Mouse (Mus musculus) kidney, postnatal 25 days (tissue): ENCODE data around the gene Ap1g2.

Experiments
- DNase-seq, 2 experiments: peaks; one replicate each; pipeline ENCODE4 v3.0.0; 2021; ENCODE audit warnings: mixed read lengths in 2 of 2

Ap1g2 gene

DNA sequence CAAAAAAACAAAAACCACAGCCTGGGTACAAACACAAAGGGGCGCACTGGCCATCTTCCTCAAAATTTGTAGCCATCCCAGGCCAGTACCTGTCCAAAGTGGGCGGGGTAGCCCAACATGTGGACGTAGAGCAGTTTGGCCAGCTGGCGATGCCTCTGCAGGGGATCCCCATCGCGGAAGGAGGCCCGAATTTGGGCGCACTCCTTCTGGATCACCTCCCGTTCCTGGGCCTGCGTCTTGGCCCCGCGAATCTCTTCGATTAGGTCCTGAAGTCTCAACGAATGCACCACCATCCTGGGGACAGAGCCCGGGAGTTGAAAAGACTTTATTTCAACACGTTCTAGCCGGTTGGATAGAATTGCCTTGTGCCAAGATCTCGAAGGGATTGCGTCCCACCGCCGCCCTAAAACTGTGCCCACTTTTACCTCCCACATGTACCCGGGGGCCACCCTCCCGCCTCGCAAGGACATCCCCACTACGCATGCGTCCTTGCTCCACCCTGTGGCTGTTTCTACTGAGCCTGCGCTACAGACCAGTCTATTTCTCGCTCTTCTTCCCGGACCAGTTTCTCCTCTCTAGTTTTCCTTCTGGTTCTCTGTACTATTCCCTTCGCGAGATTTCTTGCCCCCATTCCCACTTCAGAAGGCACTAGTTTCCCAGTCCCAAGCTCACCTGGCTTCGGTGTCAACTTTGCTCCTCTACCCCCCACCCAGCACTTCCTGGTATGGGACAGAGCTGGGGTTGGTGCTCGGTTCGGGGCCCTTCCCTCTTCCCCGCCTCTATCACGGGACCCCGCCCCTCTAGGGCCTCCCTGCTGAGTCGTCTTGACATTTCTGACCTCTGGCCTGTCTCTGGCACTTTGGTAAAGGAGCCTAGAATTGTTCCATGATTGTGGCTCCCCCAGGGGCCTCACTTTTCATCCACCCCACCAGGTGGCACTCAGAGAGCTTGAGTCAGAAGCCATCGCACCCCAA is at the start of gene Ap1g2:
Gene Ap1g2, minus strand, starts transcription at position 758 of the 974 bp plus-strand sequence.
- DNase-seq, result peak; percentile 86 to 93

DNA sequence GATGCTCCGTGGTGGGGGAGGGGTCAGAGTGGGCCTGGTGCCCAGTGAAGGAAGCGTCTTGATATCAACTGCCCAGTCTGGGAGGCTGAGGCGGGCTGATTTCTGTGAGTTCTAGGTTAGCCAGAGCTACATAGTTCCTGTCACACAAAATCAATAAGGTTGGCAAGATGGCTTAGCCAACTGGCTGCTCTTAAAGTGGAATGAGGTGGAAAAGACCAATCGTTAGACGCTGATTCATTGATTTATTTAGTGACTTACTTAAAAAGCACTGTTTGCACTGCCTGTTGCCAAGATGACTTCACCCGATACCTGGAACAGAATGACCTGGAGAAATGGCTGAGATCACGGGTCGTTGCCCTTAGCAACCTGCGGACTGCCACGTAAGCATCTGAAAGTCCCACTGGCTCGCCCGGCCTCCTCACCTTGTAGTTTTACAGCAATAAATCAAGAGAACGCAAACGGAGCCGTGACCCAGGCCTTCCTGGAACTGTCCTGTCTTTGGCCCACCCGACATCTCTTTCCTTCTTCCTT is 46.6 kb upstream of the Ap1g2 start:
- peak; percentile 42 to 71 for DNase-seq

DNA sequence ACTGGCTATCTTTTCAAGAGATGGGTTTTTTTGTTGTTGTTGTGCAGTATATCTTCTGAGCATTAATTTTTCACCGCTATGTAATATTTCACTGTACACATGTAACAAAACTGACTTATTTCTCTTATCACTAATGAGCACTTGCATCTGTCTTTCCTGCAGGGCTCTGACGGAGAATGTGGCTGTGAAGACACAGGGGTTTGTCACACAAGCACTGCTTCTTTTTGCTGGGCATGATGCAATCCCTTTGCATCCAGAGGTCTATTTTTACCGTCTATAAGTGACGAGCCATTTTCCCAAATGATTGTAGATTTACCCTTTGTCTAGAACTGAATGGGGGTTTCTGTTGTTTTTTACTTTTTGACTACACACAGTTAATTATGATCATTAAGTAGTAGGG is 45.8 kb upstream of the Ap1g2 start:
- DNase-seq, result no peak

DNA sequence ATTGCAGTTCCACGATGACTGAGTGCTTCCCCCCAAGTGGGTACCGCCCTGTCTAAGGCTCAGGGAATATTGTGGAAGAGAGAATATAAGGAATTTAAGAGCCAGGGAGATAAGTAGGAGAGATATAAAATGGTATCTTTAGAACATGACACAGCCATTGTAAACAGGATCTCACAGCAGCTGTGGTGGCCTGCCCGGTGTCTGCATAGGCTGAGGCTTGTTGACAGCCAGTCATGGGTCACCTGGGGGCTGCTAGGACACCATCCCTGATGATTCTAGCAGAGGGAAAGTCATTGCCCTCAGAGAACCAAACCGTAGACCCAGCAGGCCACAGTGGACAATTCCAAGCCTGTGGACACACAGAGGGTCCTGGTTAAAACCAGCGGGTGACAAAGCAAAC is 44.6 kb upstream of the Ap1g2 start:
- DNase-seq, result no peak

DNA sequence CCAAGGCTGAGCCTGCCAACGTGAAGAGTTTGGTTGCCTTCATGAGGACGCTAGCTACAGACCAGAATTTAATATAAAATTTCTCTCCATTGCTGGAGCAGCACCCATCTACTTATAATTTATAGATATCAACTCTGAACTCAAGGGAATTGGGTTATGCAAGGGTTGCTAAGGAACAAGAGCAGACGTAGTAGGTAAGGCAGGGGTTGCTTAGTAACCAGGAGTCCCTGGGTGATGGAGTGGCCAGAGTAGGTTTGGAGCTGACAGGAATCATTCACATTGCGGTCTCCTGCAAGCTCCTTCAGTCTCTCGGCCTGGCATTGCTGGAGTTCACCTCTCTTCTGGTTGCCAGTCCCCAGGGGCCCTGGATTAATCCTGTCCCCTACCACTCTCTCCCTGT is 42.6 kb upstream of the Ap1g2 start:
- DNase-seq, result no peak

GRCm38 (mm10) chr14:55148363-55148915 is 42.0 kb upstream of the Ap1g2 start:
- DNase-seq, result peak; percentile 44 to 54

- DNase-seq, result no peak
Observed at GRCm38 (mm10) chr14:55146829-55147401, 40.5 kb upstream of the Ap1g2 start.

- no peak for DNase-seq
Observed at GRCm38 (mm10) chr14:55146324-55146723, 39.9 kb upstream of the Ap1g2 start.

DNA sequence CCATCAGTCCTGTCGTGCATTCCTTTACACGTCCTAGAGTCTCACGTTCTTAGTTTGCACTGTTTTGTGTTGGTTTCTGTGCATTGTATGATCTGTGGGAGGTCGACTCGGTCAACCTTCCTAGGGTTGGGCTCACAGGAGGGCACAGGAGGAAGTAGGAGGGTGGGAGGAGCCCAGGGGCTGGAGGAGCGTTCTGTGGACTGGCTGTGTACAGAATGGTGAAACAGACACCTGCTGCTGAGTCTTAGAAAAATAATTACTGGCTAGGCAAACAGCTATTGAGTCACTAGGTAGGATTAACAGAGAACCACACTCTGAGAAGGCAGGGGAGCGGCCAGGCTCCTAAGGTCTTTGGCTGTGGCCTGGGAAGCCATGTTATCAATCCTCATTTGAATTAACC is 32.9 kb upstream of the Ap1g2 start:
- no peak for DNase-seq

DNA sequence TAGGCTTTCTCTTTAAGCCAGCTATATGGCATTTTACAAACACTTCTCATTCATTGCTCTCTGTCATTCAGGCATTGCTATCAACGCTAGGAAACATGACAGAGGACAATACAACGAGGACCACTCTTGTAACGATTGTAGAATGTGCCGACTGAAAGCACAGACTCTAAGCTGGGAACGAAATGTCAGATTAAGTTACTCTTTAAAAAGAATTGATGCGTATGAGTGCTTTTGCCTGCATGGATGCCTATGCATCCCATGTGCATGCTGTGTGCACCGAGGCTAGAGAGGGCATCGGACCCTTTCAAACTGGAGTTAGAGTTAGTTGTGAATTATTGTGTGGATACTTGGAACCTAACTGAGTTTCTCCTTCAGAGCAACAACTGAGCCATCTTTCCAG is 29.3 kb upstream of the Ap1g2 start:
- no peak for DNase-seq

DNA sequence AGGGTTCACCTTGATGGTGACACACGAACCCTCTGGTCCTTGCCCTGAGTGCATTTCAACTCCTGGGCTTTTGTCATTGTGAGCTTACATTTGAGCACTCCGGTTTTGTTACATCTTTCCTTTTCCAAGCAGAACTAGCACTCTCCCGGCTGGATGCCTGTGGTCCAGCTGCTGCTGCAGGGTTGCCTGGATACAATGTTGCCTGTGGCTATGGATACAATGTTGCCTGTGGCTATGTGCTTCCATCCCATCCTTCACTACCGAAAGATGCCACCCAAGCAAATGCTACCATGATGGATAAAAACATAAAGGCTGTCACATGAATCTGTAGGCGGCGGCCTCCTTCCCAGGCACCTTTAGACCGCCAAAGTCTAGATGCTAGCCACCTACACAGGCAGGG is 20.1 kb upstream of the Ap1g2 start:
- DNase-seq, result no peak

DNA sequence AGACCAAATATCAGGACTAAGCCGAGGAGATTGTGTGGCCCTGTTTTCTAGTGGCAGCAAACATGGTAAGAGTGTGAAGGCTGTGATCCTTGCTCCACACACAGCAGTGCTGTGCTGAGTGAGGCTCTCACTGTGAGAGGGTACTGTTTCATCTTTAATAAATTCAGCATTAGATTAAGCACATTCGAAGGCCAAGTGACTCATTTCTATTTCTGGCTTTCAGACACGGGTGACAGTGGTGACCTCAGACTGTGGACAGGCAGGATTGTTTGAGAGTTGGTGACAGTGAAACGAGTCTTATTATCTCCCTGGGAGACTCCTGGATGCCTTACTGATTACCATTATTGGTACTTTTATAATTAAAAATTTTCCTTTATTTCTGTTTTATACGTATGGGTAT is 19.3 kb upstream of the Ap1g2 start:
- no peak for DNase-seq

GRCm38 (mm10) chr14:55122359-55122758 is 16.0 kb upstream of the Ap1g2 start:
- DNase-seq, result no peak

- peak; percentile 88 to 91 for DNase-seq
Observed at GRCm38 (mm10) chr14:55121947-55122346, 15.6 kb upstream of the Ap1g2 start.

GRCm38 (mm10) chr14:55119421-55120134 is 13.2 kb upstream of the Ap1g2 start:
- no peak for DNase-seq

DNA sequence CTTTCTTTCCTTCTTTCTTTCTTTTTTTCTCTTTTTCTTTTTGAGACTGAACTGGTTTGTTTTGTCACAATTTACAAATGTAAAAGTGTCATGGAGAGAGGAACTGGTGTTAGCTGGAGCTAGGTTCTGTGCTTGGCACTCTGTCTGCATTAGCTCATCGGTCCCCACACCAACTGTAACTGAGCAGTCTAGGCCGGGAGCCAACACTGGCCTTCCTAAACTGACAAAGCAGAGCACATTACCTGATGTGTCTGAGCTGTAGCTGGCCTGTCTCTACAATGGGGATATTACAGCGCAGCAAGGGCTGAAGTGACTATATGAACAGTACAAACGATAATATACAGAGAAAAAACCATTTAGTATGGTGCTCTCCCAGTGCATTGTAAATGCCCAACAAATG is 12.5 kb upstream of the Ap1g2 start:
- DNase-seq, result no peak

GRCm38 (mm10) chr14:55116425-55117200 is 10.2 kb upstream of the Ap1g2 start, which contains the start of gene Jph4:
TSS of gene Jph4 (minus strand) at chr14:55116935.
- no peak for DNase-seq

GRCm38 (mm10) chr14:55115846-55116245 is 9.5 kb upstream of the Ap1g2 start:
- no peak for DNase-seq

GRCm38 (mm10) chr14:55114759-55115701 is 8.6 kb upstream of the Ap1g2 start:
- DNase-seq, result peak; percentile 48 to 70

DNA sequence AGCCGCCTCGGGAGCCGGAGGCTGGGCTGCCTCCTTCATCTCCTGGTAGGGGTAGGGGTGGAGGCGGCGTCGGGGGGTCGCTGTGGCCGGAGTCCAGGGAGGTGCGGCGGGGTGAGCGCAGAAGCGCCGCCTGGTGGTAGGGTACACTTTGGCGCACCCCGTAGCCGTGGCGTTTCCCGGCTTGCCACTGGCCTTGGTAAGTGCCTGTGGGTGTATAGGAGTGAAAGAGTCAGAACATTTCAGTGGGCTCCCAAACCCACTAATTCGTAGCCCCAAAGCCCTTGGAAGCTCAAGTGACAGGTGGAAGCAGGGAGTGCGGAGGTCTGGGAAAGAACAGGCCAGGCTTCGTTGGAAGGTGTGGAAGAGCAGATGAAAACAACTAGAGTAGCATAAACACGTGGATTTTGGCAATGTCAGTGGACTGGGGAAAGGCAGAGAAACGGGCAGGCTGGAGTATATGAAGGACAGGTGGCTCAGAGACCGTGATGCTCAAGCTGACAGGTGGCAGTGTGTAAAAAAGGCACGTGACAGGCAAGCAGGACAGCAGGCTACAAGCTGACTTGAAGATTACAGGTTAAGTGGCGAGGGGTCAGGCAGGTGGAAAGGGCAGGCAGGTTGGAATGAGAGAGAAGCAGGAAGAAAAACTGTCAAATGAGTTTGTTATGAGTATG is 7.7 kb upstream of the Ap1g2 start:
- DNase-seq, result peak in 1 of 2 experiments; percentile 22
